Mouse (Mus musculus): ENCODE measurements at regions not wholly inside any gene's neighbourhood (a gene's known extent, or its start where the extent isn't known, plus 50 kb on each side); places are given as distances from the start of the nearest gene placed in this dataset.

GRCm38 (mm10) chr15:62395377-62395776, 1449.6 kb downstream of the Gsdmc2 start:
- peak; percentile 33 to 41 for DNase-seq

- no peak for DNase-seq
These were observed 1451.6 kb downstream of the Gsdmc2 start for GRCm38 (mm10) chr15:62393416-62393815.

- no peak for DNase-seq
These were observed 1452.1 kb downstream of the Gsdmc2 start for GRCm38 (mm10) chr15:62392839-62393238.

- no peak for DNase-seq
These were observed 1452.6 kb downstream of the Gsdmc2 start for GRCm38 (mm10) chr15:62392381-62392780.

GRCm38 (mm10) chr15:62389431-62390105, 1455.4 kb downstream of the Gsdmc2 start:
- DNase-seq: no peak

- no peak for DNase-seq
These were observed 1459.4 kb upstream of the A1bg start for GRCm38 (mm10) chr15:62382233-62382632.

GRCm38 (mm10) chr15:62374641-62375040, 1451.8 kb upstream of the A1bg start:
- DNase-seq: no peak

GRCm38 (mm10) chr15:62361171-62361570, 1438.4 kb upstream of the A1bg start:
- no peak for DNase-seq

- DNase-seq: peak; percentile 13 to 20
These were observed 1435.8 kb upstream of the A1bg start for GRCm38 (mm10) chr15:62358338-62359239.

- no peak for DNase-seq
These were observed 1431.0 kb upstream of the A1bg start for GRCm38 (mm10) chr15:62353786-62354185.

- peak; percentile 37 to 54 for DNase-seq
These were observed 1428.3 kb upstream of the A1bg start for GRCm38 (mm10) chr15:62350862-62351757.

- no peak for DNase-seq
These were observed 1427.2 kb upstream of the A1bg start for GRCm38 (mm10) chr15:62349981-62350380.

- DNase-seq: no peak
These were observed 1426.1 kb upstream of the A1bg start for GRCm38 (mm10) chr15:62348956-62349355.

GRCm38 (mm10) chr15:62347697-62348096, 1424.9 kb upstream of the A1bg start:
- no peak for DNase-seq

GRCm38 (mm10) chr15:62345893-62346292, 1423.1 kb upstream of the A1bg start:
- no peak for DNase-seq

GRCm38 (mm10) chr15:62336454-62337284, 1413.9 kb upstream of the A1bg start:
- no peak for DNase-seq

- no peak for DNase-seq
These were observed 1411.6 kb upstream of the A1bg start for GRCm38 (mm10) chr15:62334256-62335009.

- DNase-seq: no peak
These were observed 1409.3 kb upstream of the A1bg start for GRCm38 (mm10) chr15:62332129-62332528.

GRCm38 (mm10) chr15:62331138-62331800, 1408.5 kb upstream of the A1bg start:
- DNase-seq: no peak

GRCm38 (mm10) chr15:62328920-62329319, 1406.1 kb upstream of the A1bg start:
- DNase-seq: no peak

Data from B cell, adult 2 months (primary cell).